Mouse (Mus musculus) lung, embryonic 14.5 days (tissue): ENCODE data around the gene Rgr. TPM values are rescaled to one million over a fixed set of nuclear protein-coding genes. Genes with fewer than 3 reads are reported as not detected.

Experiments
- ATAC-seq: fragments of 200-750 bp; cut with Nextera tagmentation; 2 replicates; pipeline ENCODE4 v1.8.0; 2017; ENCODE audit warnings: mild to moderate bottlenecking, moderate TSS enrichment, moderate library complexity; ENCODE audit not compliant: insufficient read depth
- DNase-seq: peaks from one replicate; pipeline ENCODE4 v3.0.0-alpha.2; 2015
- H3K27ac ChIP-seq: fragments of 300-500 bp; sonication (generic); 2 replicates; pipeline ENCODE4 v1.5.1; 2014; ENCODE audit warnings: low read depth, mild to moderate bottlenecking, moderate library complexity
- H3K27me3 ChIP-seq: fragments of 300-500 bp; sonication (generic); 2 replicates; pipeline ENCODE4 v1.6.1; 2014; ENCODE audit warnings: low read length, control low read depth; ENCODE audit not compliant: insufficient read depth
- H3K36me3 ChIP-seq: fragments of 300-500 bp; sonication (generic); 2 replicates; pipeline ENCODE4 v1.6.1; 2014; ENCODE audit warnings: control low read depth; ENCODE audit not compliant: insufficient read depth
- H3K4me1 ChIP-seq: fragments of 300-500 bp; sonication (generic); 2 replicates; pipeline ENCODE4 v1.6.1; 2014; ENCODE audit warnings: antibody characterized with exemption, control low read depth; ENCODE audit not compliant: insufficient read depth
- H3K4me2 ChIP-seq: fragments of 300-500 bp; sonication (generic); 2 replicates; pipeline ENCODE4 v1.6.1; 2014; ENCODE audit warnings: mild to moderate bottlenecking
- H3K4me3 ChIP-seq: fragments of 300-500 bp; sonication (generic); 2 replicates; pipeline ENCODE4 v1.5.1; 2014; ENCODE audit warnings: low read depth, low read length
- H3K9ac ChIP-seq: fragments of 300-500 bp; sonication (generic); 2 replicates; pipeline ENCODE4 v1.6.1; 2014
- H3K9me3 ChIP-seq: fragments of 300-500 bp; sonication (generic); 2 replicates; pipeline ENCODE4 v1.6.1; 2016; ENCODE audit warnings: low read depth, low read length, control low read depth
- CTCF ChIP-seq: IDR thresholded peaks from 2 replicates; pipeline ENCODE4 v1.5.1; 2016; ENCODE audit warnings: antibody characterized with exemption, low read depth
- WGBS: fragments of 180-500 bp; shearing (Covaris S2); extraction: QIAGEN DNeasy Blood & Tissue Kit; methylation state at CpG from one replicate; pipeline ENCODE4 v1.1.7; 2014; 5-methylcytosine and 5-hydroxymethylcytosine counted together
- polyA plus RNA-seq: library from polyadenylated mRNA; unstranded; fragments of >200 nt; fragmentation: Nextera tagmentation; extraction: Ambion mirVana; gene quantifications from 2 replicates; pipeline ENCODE4 v1.2.1, GENCODE M21; 2014

Rgr gene
- polyA plus RNA-seq, 1 experiment from 2014 or later, result not detected

GRCm38 (mm10) chr14:37027951-37028350 lies 20.8 kb downstream of the Rgr start:
- H3K4me1 ChIP-seq, result no peaks in the 10 kb centered on the region
- no peak for ATAC-seq
- no peaks in the 10 kb centered on the region for H3K9me3 ChIP-seq
- 86% methylated on average over 3 of the region's 3 CpGs for WGBS
- DNase-seq, result no peak
- H3K9ac ChIP-seq, result no peak overlapping the region
- H3K27me3 ChIP-seq, result no peaks in the 10 kb centered on the region
- no peak overlapping the region for H3K4me3 ChIP-seq
- H3K27ac ChIP-seq, result no peak overlapping the region
- TF ChIP-seq CTCF, result no peak
- H3K36me3 ChIP-seq, result no peaks in the 10 kb centered on the region
- no peak overlapping the region for H3K4me2 ChIP-seq

- Histone ChIP-seq H3K4me2 (no peak overlapping the region), H3K9me3 (no peaks in the 10 kb centered on the region), H3K9ac (no peak overlapping the region), H3K27ac (no peak overlapping the region), H3K4me1 (no peaks in the 10 kb centered on the region), H3K36me3 (no peaks in the 10 kb centered on the region), H3K27me3 (no peaks in the 10 kb centered on the region), H3K4me3 (no peak overlapping the region)
- WGBS, result 60% methylated on average over 4 of the region's 4 CpGs
- DNase-seq (no peak), ATAC-seq (no peak)
- no peak for TF ChIP-seq CTCF
These were observed 21.4 kb downstream of the Rgr start for GRCm38 (mm10) chr14:37027248-37027933.

GRCm38 (mm10) chr14:37015894-37016293 lies 32.9 kb downstream of the Rgr start:
- no peak overlapping the region for H3K9ac ChIP-seq

GRCm38 (mm10) chr14:37013644-37014043 lies 35.1 kb downstream of the Rgr start:
- ATAC-seq (no peak), DNase-seq (no peak)
- Histone ChIP-seq H3K4me1 (no peaks in the 10 kb centered on the region), H3K27ac (no peak overlapping the region), H3K36me3 (no peaks in the 10 kb centered on the region), H3K9ac (no peak overlapping the region), H3K27me3 (no peaks in the 10 kb centered on the region), H3K9me3 (no peaks in the 10 kb centered on the region), H3K4me2 (no peak overlapping the region), H3K4me3 (no peak overlapping the region)
- WGBS, result 56% methylated on average over 3 of the region's 3 CpGs
- TF ChIP-seq CTCF, result no peak

More at GRCm38 (mm10) chr14:37015894-37016293, 32.9 kb downstream of the Rgr start:
- no peak for TF ChIP-seq CTCF
- Histone ChIP-seq H3K4me1 (no peaks in the 10 kb centered on the region), H3K27me3 (no peaks in the 10 kb centered on the region), H3K36me3 (no peaks in the 10 kb centered on the region), H3K27ac (no peak overlapping the region), H3K9me3 (no peaks in the 10 kb centered on the region), H3K4me3 (no peak overlapping the region), H3K4me2 (no peak overlapping the region)
- 35% methylated on average over 5 of the region's 5 CpGs for WGBS
- DNase-seq (peak; percentile 82), ATAC-seq (no peak)

GRCm38 (mm10) chr14:37009686-37010085 lies 39.1 kb downstream of the Rgr start:
- WGBS, result 82% methylated on average over 2 of the region's 2 CpGs

GRCm38 (mm10) chr14:37006489-37006888 lies 42.3 kb downstream of the Rgr start:
- WGBS, result 72% methylated on average over 8 of the region's 8 CpGs
- ATAC-seq, result no peak
- Histone ChIP-seq H3K9ac (no peak overlapping the region), H3K4me1 (no peaks in the 10 kb centered on the region), H3K4me2 (no peak overlapping the region), H3K4me3 (no peak overlapping the region), H3K9me3 (no peaks in the 10 kb centered on the region), H3K27ac (no peak overlapping the region), H3K36me3 (no peaks in the 10 kb centered on the region), H3K27me3 (no peaks in the 10 kb centered on the region)
- no peak for DNase-seq
- no peak for TF ChIP-seq CTCF

More at GRCm38 (mm10) chr14:37009686-37010085, 39.1 kb downstream of the Rgr start:
- no peaks in the 10 kb centered on the region for H3K36me3 ChIP-seq
- H3K4me1 ChIP-seq, result no peaks in the 10 kb centered on the region
- no peak overlapping the region for H3K27ac ChIP-seq
- H3K4me2 ChIP-seq, result no peak overlapping the region
- ATAC-seq (no peak), DNase-seq (no peak)
- H3K27me3 ChIP-seq, result no peaks in the 10 kb centered on the region
- no peak overlapping the region for H3K4me3 ChIP-seq
- TF ChIP-seq CTCF, result no peak
- H3K9me3 ChIP-seq, result no peaks in the 10 kb centered on the region
- H3K9ac ChIP-seq, result no peak overlapping the region

GRCm38 (mm10) chr14:37005865-37006264 lies 42.9 kb downstream of the Rgr start:
- H3K36me3 ChIP-seq, result no peaks in the 10 kb centered on the region
- no peak for DNase-seq
- no peaks in the 10 kb centered on the region for H3K4me1 ChIP-seq
- no peaks in the 10 kb centered on the region for H3K9me3 ChIP-seq
- no peak overlapping the region for H3K4me3 ChIP-seq
- H3K27ac ChIP-seq, result no peak overlapping the region
- no peak for ATAC-seq
- WGBS, result 20% methylated on average over 3 of the region's 3 CpGs
- no peak overlapping the region for H3K9ac ChIP-seq
- H3K4me2 ChIP-seq, result no peak overlapping the region
- no peaks in the 10 kb centered on the region for H3K27me3 ChIP-seq
- no peak for TF ChIP-seq CTCF
